Comparison of ENCODE assay signal across 9 mouse cellular contexts in genomic region chr3:96602704-96603084, GRCm38 (mm10). TPM values are rescaled to one million over a fixed set of nuclear protein-coding genes. Genes with fewer than 3 reads are reported as not detected.
DNase-seq lines count a peak whose midpoint lies in the region; ATAC-seq and TF ChIP-seq lines count a peak whose summit lies in the region.
"Had no signal": no experiment of that assay in that cellular context is flagged by ENCODE, and none has a peak within 500 bp of the region (broad histone marks: within the 10 kb centered on the region; RNA-seq: fewer than 3 reads in every experiment).

No protein-coding gene starts in this region.

- no peaks in the 10 kb centered on the region for H3K36me3 ChIP-seq in lung, postnatal 0 days (ENCODE audit: insufficient read depth, low read length)
- peaks cover 3% of the 10 kb centered on the region; the same call in 1 of the 2 replicates for H3K36me3 ChIP-seq in forebrain, postnatal 0 days (ENCODE audit: insufficient read depth)
- no peaks in the 10 kb centered on the region for H3K36me3 ChIP-seq in liver, embryonic 13.5 days
- H3K36me3 ChIP-seq in stomach, postnatal 0 days (ENCODE audit: control insufficient read depth, insufficient read depth, low read length) = no peaks in the 10 kb centered on the region

- H3K9me3 ChIP-seq in lung, postnatal 0 days (ENCODE audit: low read length) = no peaks in the 10 kb centered on the region
- H3K9me3 ChIP-seq in forebrain, postnatal 0 days (ENCODE audit: low read length) = no peaks in the 10 kb centered on the region
- H3K9me3 ChIP-seq in liver, embryonic 13.5 days (replicated peaks) = no peaks in the 10 kb centered on the region
- H3K9me3 ChIP-seq in stomach, postnatal 0 days (ENCODE audit: control insufficient read depth, low read length) = no peaks in the 10 kb centered on the region

- peak overlapping the region; percentile 61 for H3K4me3 ChIP-seq in lung, postnatal 0 days (ENCODE audit: low read depth, low read length)
- no peak overlapping the region for H3K4me3 ChIP-seq in lung, adult 2 months (replicated peaks; ENCODE audit: extremely low read depth, low read depth, low read length)
- peak overlapping the region; percentile 81 for H3K4me3 ChIP-seq in forebrain, postnatal 0 days (ENCODE audit: low read depth, low read length)
- H3K4me3 ChIP-seq in liver, embryonic 13.5 days (replicated peaks) = no peak overlapping the region; the same call in 1 of the 2 replicates
- H3K4me3 ChIP-seq in stomach, postnatal 0 days (ENCODE audit: low read depth, low read length) = peak overlapping the region; percentile 61

- TF ChIP-seq EP300 in lung, postnatal 0 days (IDR thresholded peaks at IDR 0.05) = no peak
- no peak for TF ChIP-seq EP300 in stomach, postnatal 0 days (optimal IDR thresholded peaks at IDR 0.05)

- peak overlapping the region; percentile 89 for H3K27ac ChIP-seq in lung, postnatal 0 days (ENCODE audit: low read length)
- peak overlapping the region; percentile 92; the same call in 1 of the 2 replicates for H3K27ac ChIP-seq in forebrain, postnatal 0 days (ENCODE audit: low read depth, low read length)
- H3K27ac ChIP-seq in liver, embryonic 13.5 days = no peak overlapping the region; the same call in 1 of the 2 replicates
- peak overlapping the region; percentile 97 for H3K27ac ChIP-seq in stomach, postnatal 0 days (replicated peaks)

- peak overlapping the region; percentile 70 for H3K4me2 ChIP-seq in lung, postnatal 0 days (replicated peaks; ENCODE audit: low read depth, low read length)
- peak overlapping the region; percentile 70 for H3K4me2 ChIP-seq in forebrain, postnatal 0 days (ENCODE audit: low read depth)
- peak overlapping the region; percentile 85 for H3K4me2 ChIP-seq in liver, embryonic 13.5 days
- peak overlapping the region; percentile 69 for H3K4me2 ChIP-seq in stomach, postnatal 0 days (replicated peaks; ENCODE audit: low read depth)

- H3K27me3 ChIP-seq in lung, postnatal 0 days (replicated peaks; ENCODE audit: insufficient read depth, low read length) = no peaks in the 10 kb centered on the region
- H3K27me3 ChIP-seq in forebrain, postnatal 0 days (ENCODE audit: insufficient read depth, low read length) = no peaks in the 10 kb centered on the region
- peaks cover 58% of the 10 kb centered on the region for H3K27me3 ChIP-seq in liver, embryonic 13.5 days
- H3K27me3 ChIP-seq in stomach, postnatal 0 days (ENCODE audit: control insufficient read depth, insufficient read depth, low read length) = no peaks in the 10 kb centered on the region

- 0 out of 2 replicates have a peak, but pooled peaks cover 2% of the 10 kb centered on the region for H3K4me1 ChIP-seq in lung, postnatal 0 days (ENCODE audit: insufficient read depth, low read depth, low read length)
- H3K4me1 ChIP-seq in lung, adult 2 months (ENCODE audit: control insufficient read depth, insufficient read depth, low read length) = peaks cover 4% of the 10 kb centered on the region
- peaks cover 28% of the 10 kb centered on the region for H3K4me1 ChIP-seq in forebrain, postnatal 0 days (ENCODE audit: insufficient read depth)
- H3K4me1 ChIP-seq in liver, embryonic 13.5 days (replicated peaks) = peaks cover 26% of the 10 kb centered on the region
- 0 out of 2 replicates have a peak, but pooled peaks cover 3% of the 10 kb centered on the region for H3K4me1 ChIP-seq in stomach, postnatal 0 days (replicated peaks; ENCODE audit: control insufficient read depth, insufficient read depth)

- 0 out of 2 replicates have a peak overlapping the region, but pooled peaks have one; percentile 34 for H3K9ac ChIP-seq in lung, postnatal 0 days (replicated peaks; ENCODE audit: low read depth)
- H3K9ac ChIP-seq in forebrain, postnatal 0 days = peak overlapping the region; percentile 81
- H3K9ac ChIP-seq in liver, embryonic 13.5 days = 0 out of 2 replicates have a peak overlapping the region, but pooled peaks have one; percentile 4
- H3K9ac ChIP-seq in stomach, postnatal 0 days (ENCODE audit: low read length) = peak overlapping the region; percentile 47; the same call in 1 of the 2 replicates

- no peak for TF ChIP-seq CTCF in lung, postnatal 0 days (IDR thresholded peaks at IDR 0.05)
- no peak for TF ChIP-seq CTCF in lung, adult 2 months (IDR thresholded peaks at IDR 0.05; ENCODE audit: insufficient read depth, low read length)
- TF ChIP-seq CTCF in forebrain, postnatal 0 days (IDR thresholded peaks at IDR 0.05; ENCODE audit: low read depth) = no peak
- TF ChIP-seq CTCF in stomach, postnatal 0 days (IDR thresholded peaks at IDR 0.05; ENCODE audit: low read depth) = no peak

- WGBS in lung, postnatal 0 days = 17% methylated on average over 5 of the region's 5 CpGs
- 18% methylated on average over 5 of the region's 5 CpGs for WGBS in lung, adult 2 months
- 28% methylated on average over 5 of the region's 5 CpGs for WGBS in forebrain, postnatal 0 days
- 49% methylated on average over 5 of the region's 5 CpGs for WGBS in liver, embryonic 13.5 days (ENCODE audit: insufficient replicate concordance)
- WGBS in stomach, postnatal 0 days = 17% methylated on average over 5 of the region's 5 CpGs

- DNase-seq in lung, postnatal 0 days (ENCODE audit: low spot score) = no peak
- DNase-seq in lung, adult 2 months = no peak
- no peak for DNase-seq in forebrain, postnatal 0 days
- DNase-seq in liver, embryonic 13.5 days = no peak
- no peak for DNase-seq in stomach, postnatal 0 days (ENCODE audit: low spot score)
- no peak for DNase-seq in testis, postnatal 10 days (ENCODE audit: low spot score)
- DNase-seq: thymus, postnatal 14 days had no signal

- no peak for TF ChIP-seq POLR2A in lung, adult 2 months (IDR thresholded peaks at IDR 0.05; ENCODE audit: borderline replicate concordance, extremely low read depth, low read depth, low read length)

- ATAC-seq in lung, postnatal 0 days = no peak
- no peak for ATAC-seq in forebrain, postnatal 0 days
- no peak for ATAC-seq in liver, embryonic 13.5 days (ENCODE audit: low read depth)
- no peak for ATAC-seq in stomach, postnatal 0 days (ENCODE audit: low FRiP score, low TSS enrichment)
- ATAC-seq in CD4-positive, CD25-positive, alpha-beta regulatory T cell, adult 4 months = no peak

RNA-seq across cellular contexts. Expression of gene Lix1l, which starts 1.7 kb away (rescaled TPM):
- 5.4 TPM in 2 replicates for polyA plus RNA-seq in lung, postnatal 0 days (2015; fragmentation: Nextera tagmentation; extraction: Ambion mirVana)
- polyA plus RNA-seq in lung, adult 2 months (2012; rRNA removed) = 20.6 and 34.4 TPM in 2 replicates
- total RNA-seq in forebrain, postnatal 0 days (2014; rRNA removed) = 53.5 and 59.9 TPM in 2 replicates
- polyA plus RNA-seq in forebrain, postnatal 0 days (2015; fragmentation: Nextera tagmentation; extraction: Ambion mirVana) = 3.5 and 3.7 TPM in 2 replicates
- polyA plus RNA-seq in liver, embryonic 13.5 days (2015; fragmentation: Nextera tagmentation; extraction: Ambion mirVana) = 0.73 and 0.87 TPM in 2 replicates
- 3.7 and 3.8 TPM in 2 replicates for polyA plus RNA-seq in stomach, postnatal 0 days (2015; fragmentation: Nextera tagmentation; extraction: Ambion mirVana)
- polyA plus RNA-seq in CD4-positive, CD25-positive, alpha-beta regulatory T cell, adult 4 months (2017; shearing (Covaris generic)) = under 1 TPM; 0.41 to 0.77 TPM

RNA-seq across cellular contexts. Expression of gene Ankrd34a, which starts 6.3 kb away (rescaled TPM):
- 0.18 and 0.37 TPM in 2 replicates for polyA plus RNA-seq in lung, postnatal 0 days (2015; fragmentation: Nextera tagmentation; extraction: Ambion mirVana)
- 0.27 and 0.44 TPM in 2 replicates for polyA plus RNA-seq in lung, adult 2 months (2012; rRNA removed)
- 17.7 and 19.3 TPM in 2 replicates for total RNA-seq in forebrain, postnatal 0 days (2014; rRNA removed)
- polyA plus RNA-seq in forebrain, postnatal 0 days (2015; fragmentation: Nextera tagmentation; extraction: Ambion mirVana) = 17.6 and 19.2 TPM in 2 replicates
- 0.12 and 0.14 TPM in 2 replicates for polyA plus RNA-seq in liver, embryonic 13.5 days (2015; fragmentation: Nextera tagmentation; extraction: Ambion mirVana)
- 1.3 TPM in 2 replicates for polyA plus RNA-seq in stomach, postnatal 0 days (2015; fragmentation: Nextera tagmentation; extraction: Ambion mirVana)
- polyA plus RNA-seq in CD4-positive, CD25-positive, alpha-beta regulatory T cell, adult 4 months (2017; shearing (Covaris generic)) = not detected

RNA-seq across cellular contexts. Expression of gene Polr3gl, which starts 8.7 kb away (rescaled TPM):
- polyA plus RNA-seq in lung, postnatal 0 days (2015; fragmentation: Nextera tagmentation; extraction: Ambion mirVana) = 36.7 and 43.2 TPM in 2 replicates
- 18.3 and 21.3 TPM in 2 replicates for polyA plus RNA-seq in lung, adult 2 months (2012; rRNA removed)
- total RNA-seq in forebrain, postnatal 0 days (2014; rRNA removed) = 25.7 and 31.8 TPM in 2 replicates
- 27.8 and 35.9 TPM in 2 replicates for polyA plus RNA-seq in forebrain, postnatal 0 days (2015; fragmentation: Nextera tagmentation; extraction: Ambion mirVana)
- polyA plus RNA-seq in liver, embryonic 13.5 days (2015; fragmentation: Nextera tagmentation; extraction: Ambion mirVana) = 13.0 and 13.5 TPM in 2 replicates
- polyA plus RNA-seq in stomach, postnatal 0 days (2015; fragmentation: Nextera tagmentation; extraction: Ambion mirVana) = 16.1 and 20.1 TPM in 2 replicates
- polyA plus RNA-seq in CD4-positive, CD25-positive, alpha-beta regulatory T cell, adult 4 months (2017; shearing (Covaris generic)) = 10 to 100 TPM; 40.6 to 51.4 TPM

RNA-seq across cellular contexts. Expression of gene Gm16253, which starts 25.9 kb away (rescaled TPM):
- polyA plus RNA-seq in lung, postnatal 0 days (2015; fragmentation: Nextera tagmentation; extraction: Ambion mirVana) = 0.73 and 0.78 TPM in 2 replicates
- polyA plus RNA-seq in lung, adult 2 months (2012; rRNA removed) = not detected in 2 replicates
- total RNA-seq in forebrain, postnatal 0 days (2014; rRNA removed) = not detected in 2 replicates
- not detected in 2 replicates for polyA plus RNA-seq in forebrain, postnatal 0 days (2015; fragmentation: Nextera tagmentation; extraction: Ambion mirVana)
- polyA plus RNA-seq in liver, embryonic 13.5 days (2015; fragmentation: Nextera tagmentation; extraction: Ambion mirVana) = 0.29 TPM in 1 of 2 replicates, not detected in the other
- polyA plus RNA-seq in stomach, postnatal 0 days (2015; fragmentation: Nextera tagmentation; extraction: Ambion mirVana) = 0.18 and 0.46 TPM in 2 replicates
- polyA plus RNA-seq in CD4-positive, CD25-positive, alpha-beta regulatory T cell, adult 4 months (2017; shearing (Covaris generic)) = 1 to 10 TPM; 1.5 to 2.0 TPM
- total RNA-seq: layer of hippocampus, adult 18-20 months had no signal

RNA-seq across cellular contexts. Expression of gene Rbm8a, which starts 27.0 kb away (rescaled TPM):
- 90.3 and 91.4 TPM in 2 replicates for polyA plus RNA-seq in lung, postnatal 0 days (2015; fragmentation: Nextera tagmentation; extraction: Ambion mirVana)
- 5.0 and 12.2 TPM in 2 replicates for polyA plus RNA-seq in lung, adult 2 months (2012; rRNA removed)
- total RNA-seq in forebrain, postnatal 0 days (2014; rRNA removed) = 29.2 and 38.5 TPM in 2 replicates
- polyA plus RNA-seq in forebrain, postnatal 0 days (2015; fragmentation: Nextera tagmentation; extraction: Ambion mirVana) = 110 and 120 TPM in 2 replicates
- 78.8 and 87.7 TPM in 2 replicates for polyA plus RNA-seq in liver, embryonic 13.5 days (2015; fragmentation: Nextera tagmentation; extraction: Ambion mirVana)
- 70.9 and 75.5 TPM in 2 replicates for polyA plus RNA-seq in stomach, postnatal 0 days (2015; fragmentation: Nextera tagmentation; extraction: Ambion mirVana)
- 100 to 1,000 TPM; 102 to 135 TPM for polyA plus RNA-seq in CD4-positive, CD25-positive, alpha-beta regulatory T cell, adult 4 months (2017; shearing (Covaris generic))

Comparison
In these comparisons a context has a peak if more than half of its experiments do, and no peak if none do; other contexts are left out.
1. H3K4me3 ChIP-seq: peak in lung, postnatal 0 days (single experiment), forebrain, postnatal 0 days (single experiment) and stomach, postnatal 0 days (single experiment); none in lung, adult 2 months (single experiment) and liver, embryonic 13.5 days (single experiment).
2. H3K9ac ChIP-seq: peak in every context shown above with its lines; median percentile 81 in forebrain, postnatal 0 days; 47 in stomach, postnatal 0 days; 34 in lung, postnatal 0 days; 4 in liver, embryonic 13.5 days.
3. Peak in every context shown above with its lines, with median percentiles within 50 percentile points of each other: H3K4me2 ChIP-seq.